Mouse (Mus musculus): ENCODE results near the gene Ccdc6.

DNA sequence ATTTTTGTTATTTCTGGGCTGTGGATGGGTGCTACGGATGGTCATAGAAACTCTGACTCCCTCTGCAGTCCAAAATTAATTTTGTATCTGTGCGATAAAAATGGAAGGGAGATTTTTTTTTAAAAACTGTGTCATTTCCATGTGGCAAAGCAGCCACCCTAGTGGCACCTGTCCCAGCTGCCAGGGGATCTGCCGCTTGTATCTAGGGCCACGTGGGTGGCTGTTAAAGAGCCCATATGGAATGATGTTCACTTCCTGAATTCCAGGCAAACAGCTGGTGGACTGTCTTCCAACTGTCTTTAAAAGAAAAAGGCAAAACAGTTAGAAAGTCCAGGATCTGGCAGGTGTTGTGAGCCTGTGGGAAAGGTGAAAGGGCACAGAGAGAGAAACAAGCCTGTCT, 25.6 kb upstream of the Ccdc6 start:
- no peak for TF ChIP-seq GATA1 (IDR thresholded peaks at IDR 0.05; ENCODE audit: borderline replicate concordance, low read length)
- no peak for TF ChIP-seq FLI1 (IDR thresholded peaks at IDR 0.05; ENCODE audit: low read length)
